Mouse (Mus musculus) neural tube, embryonic 14.5 days (tissue): ENCODE results near the gene Rara. TPM values are rescaled to one million over a fixed set of nuclear protein-coding genes. Genes with fewer than 3 reads are reported as not detected.

ENCODE experiments used
- ATAC-seq: fragments of 200-750 bp; cut with Nextera tagmentation; 2 replicates; pipeline ENCODE4 v1.8.0; 2017; ENCODE audit warnings: low read depth, mild to moderate bottlenecking, moderate TSS enrichment, moderate library complexity
- H3K27ac ChIP-seq: fragments of 300-500 bp; sonication (generic); 2 replicates; pipeline ENCODE4 v1.5.1; 2014; ENCODE audit warnings: low read depth, mild to moderate bottlenecking, control low read depth, low read length, moderate library complexity, mixed read lengths
- H3K27me3 ChIP-seq: fragments of 300-500 bp; sonication (generic); 2 replicates; pipeline ENCODE4 v1.6.1; 2014; ENCODE audit warnings: low read length; ENCODE audit not compliant: control insufficient read depth, insufficient read depth
- H3K36me3 ChIP-seq: fragments of 300-500 bp; sonication (generic); 2 replicates; pipeline ENCODE4 v1.6.1; 2014; ENCODE audit warnings: low read length, mixed read lengths; ENCODE audit not compliant: control insufficient read depth, insufficient read depth
- H3K4me1 ChIP-seq: fragments of 300-500 bp; sonication (generic); 2 replicates; pipeline ENCODE4 v1.6.1; 2014; ENCODE audit warnings: low read length; ENCODE audit not compliant: control insufficient read depth, insufficient read depth
- H3K4me2 ChIP-seq: fragments of 300-500 bp; sonication (generic); 2 replicates; pipeline ENCODE4 v1.6.1; 2014; ENCODE audit warnings: mild to moderate bottlenecking, low read depth, low read length, control low read depth
- H3K4me3 ChIP-seq: fragments of 300-500 bp; sonication (generic); 2 replicates; pipeline ENCODE4 v1.5.1; 2014; ENCODE audit warnings: low read depth, low read length, control low read depth, mixed read lengths
- H3K9ac ChIP-seq: fragments of 300-500 bp; sonication (generic); replicated peaks from 2 replicates; pipeline ENCODE4 v1.6.1; 2014; ENCODE audit warnings: low read depth, mild to moderate bottlenecking, control low read depth, low read length, mixed read lengths
- H3K9me3 ChIP-seq: fragments of 300-500 bp; sonication (generic); 2 replicates; pipeline ENCODE4 v1.6.1; 2016; ENCODE audit warnings: low read length; ENCODE audit not compliant: control insufficient read depth
- WGBS: fragments of 180-500 bp; shearing (Covaris S2); extraction: QIAGEN DNeasy Blood & Tissue Kit; methylation state at CpG from one replicate; pipeline ENCODE4 v1.1.7; 2014; 5-methylcytosine and 5-hydroxymethylcytosine counted together
- polyA plus RNA-seq: library from polyadenylated mRNA; unstranded; fragments of >200 nt; fragmentation: Nextera tagmentation; extraction: Ambion mirVana; gene quantifications from 2 replicates; pipeline ENCODE4 v1.2.1, GENCODE M21; 2014

The Rara gene
- polyA plus RNA-seq, 1 experiment from 2014 or later = 22.3 TPM

GRCm38 (mm10) chr11:98945605-98945977 is 18.0 kb downstream of the Rara start:
- Histone ChIP-seq H3K4me2 (no peak overlapping the region), H3K9me3 (no peaks in the 10 kb centered on the region), H3K9ac (0 out of 2 replicates have a peak overlapping the region, but pooled peaks have one; percentile 11), H3K4me3 (no peak overlapping the region), H3K36me3 (no peaks in the 10 kb centered on the region), H3K27me3 (no peaks in the 10 kb centered on the region), H3K4me1 (peaks cover 40% of the 10 kb centered on the region), H3K27ac (no peak overlapping the region)
- no peak for ATAC-seq
- 55% methylated on average over 3 of the region's 3 CpGs for WGBS

- H3K4me3 ChIP-seq = no peak overlapping the region
- no peak overlapping the region for H3K27ac ChIP-seq
- 79% methylated on average over 18 of the region's 18 CpGs for WGBS
- ATAC-seq = no peak
- H3K9me3 ChIP-seq = no peaks in the 10 kb centered on the region
- no peaks in the 10 kb centered on the region for H3K27me3 ChIP-seq
- H3K4me1 ChIP-seq = peaks cover 32% of the 10 kb centered on the region
- H3K36me3 ChIP-seq = no peaks in the 10 kb centered on the region
- H3K4me2 ChIP-seq = no peak overlapping the region
- H3K9ac ChIP-seq = no peak overlapping the region
These were observed 20.5 kb downstream of the Rara start for GRCm38 (mm10) chr11:98947969-98948569.

DNA sequence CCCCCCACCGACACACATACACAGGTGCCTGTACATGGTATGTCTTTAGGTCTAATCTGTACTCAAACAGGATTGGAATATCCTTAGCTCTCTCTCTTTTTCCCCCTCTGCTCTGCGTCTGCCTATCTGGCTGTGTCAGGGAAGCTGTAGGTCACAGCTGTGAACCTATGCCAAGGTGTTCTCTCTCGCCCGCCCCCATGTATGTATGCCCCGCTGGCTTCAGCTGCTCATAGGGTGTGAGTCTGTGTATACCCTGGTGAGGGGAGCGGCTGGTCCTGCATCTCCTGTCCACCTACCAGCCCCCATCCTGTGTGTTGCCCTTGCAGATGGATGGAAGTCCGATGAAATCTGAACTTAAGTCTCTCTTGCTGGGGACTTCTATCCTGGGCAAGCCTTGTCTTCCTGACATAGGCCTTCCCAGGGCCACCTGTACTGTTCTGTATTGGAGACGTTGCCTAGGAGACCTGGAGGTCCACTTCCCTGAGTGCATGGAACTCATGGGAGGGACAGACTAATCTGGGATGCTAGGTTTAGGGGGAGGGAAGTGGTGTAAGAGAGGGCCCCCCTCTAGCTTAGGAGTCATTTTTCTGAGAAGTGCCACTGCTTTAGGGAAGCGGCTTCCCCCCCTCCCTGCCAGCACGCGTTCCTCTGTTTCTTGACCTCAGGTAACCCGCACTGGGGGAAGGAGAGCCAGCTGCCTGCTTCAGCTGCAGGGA is 21.8 kb downstream of the Rara start:
- Histone ChIP-seq H3K27ac (no peak overlapping the region), H3K9me3 (no peaks in the 10 kb centered on the region), H3K4me3 (no peak overlapping the region), H3K4me2 (no peak overlapping the region), H3K4me1 (peaks cover 31% of the 10 kb centered on the region), H3K9ac (no peak overlapping the region), H3K36me3 (no peaks in the 10 kb centered on the region), H3K27me3 (no peaks in the 10 kb centered on the region)
- WGBS = 82% methylated on average over 12 of the region's 12 CpGs
- ATAC-seq = no peak

- no peaks in the 10 kb centered on the region for H3K36me3 ChIP-seq
- no peaks in the 10 kb centered on the region for H3K27me3 ChIP-seq
- H3K4me3 ChIP-seq = no peak overlapping the region
- ATAC-seq = no peak
- peaks cover 31% of the 10 kb centered on the region for H3K4me1 ChIP-seq
- H3K9me3 ChIP-seq = no peaks in the 10 kb centered on the region
- no peak overlapping the region for H3K27ac ChIP-seq
- WGBS = 87% methylated on average over 7 of the region's 7 CpGs
- no peak overlapping the region for H3K4me2 ChIP-seq
- no peak overlapping the region for H3K9ac ChIP-seq
These were observed 22.4 kb downstream of the Rara start for GRCm38 (mm10) chr11:98949958-98950460.

DNA sequence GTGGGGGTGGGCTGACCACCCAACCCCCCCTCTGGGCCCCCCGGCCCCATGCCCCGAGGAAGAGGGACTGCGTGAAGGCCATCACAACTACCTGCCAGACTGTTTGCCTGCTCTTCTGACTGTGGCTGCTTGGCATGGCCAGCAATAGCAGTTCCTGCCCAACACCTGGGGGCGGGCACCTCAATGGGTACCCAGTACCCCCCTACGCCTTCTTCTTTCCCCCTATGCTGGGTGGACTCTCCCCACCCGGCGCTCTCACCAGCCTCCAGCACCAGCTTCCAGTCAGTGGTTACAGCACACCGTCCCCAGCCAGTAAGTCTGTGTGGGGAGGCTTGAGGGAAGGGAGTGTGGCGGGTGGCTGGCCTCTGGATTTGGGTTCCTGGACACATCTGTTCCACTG is 22.9 kb downstream of the Rara start:
- WGBS = 89% methylated on average over 8 of the region's 9 CpGs
- Histone ChIP-seq H3K9me3 (no peaks in the 10 kb centered on the region), H3K4me1 (peaks cover 33% of the 10 kb centered on the region), H3K9ac (no peak overlapping the region), H3K4me2 (no peak overlapping the region), H3K27me3 (no peaks in the 10 kb centered on the region), H3K27ac (peak overlapping the region; percentile 66; the same call in 1 of the 2 replicates), H3K4me3 (no peak overlapping the region), H3K36me3 (no peaks in the 10 kb centered on the region)
- ATAC-seq = no peak

GRCm38 (mm10) chr11:98951026-98951906 is 23.6 kb downstream of the Rara start:
- Histone ChIP-seq H3K4me1 (peaks cover 37% of the 10 kb centered on the region), H3K27me3 (no peaks in the 10 kb centered on the region), H3K27ac (peak overlapping the region; percentile 66), H3K4me2 (no peak overlapping the region), H3K9me3 (no peaks in the 10 kb centered on the region), H3K9ac (no peak overlapping the region), H3K4me3 (no peak overlapping the region), H3K36me3 (no peaks in the 10 kb centered on the region)
- WGBS = 49% methylated on average over 16 of the region's 16 CpGs
- peak; percentile 25; the same call in 1 of the 2 replicates for ATAC-seq

GRCm38 (mm10) chr11:98952111-98952510 is 24.5 kb downstream of the Rara start:
- H3K9ac ChIP-seq = no peak overlapping the region
- H3K36me3 ChIP-seq = no peaks in the 10 kb centered on the region
- H3K4me1 ChIP-seq = peaks cover 37% of the 10 kb centered on the region
- H3K4me2 ChIP-seq = no peak overlapping the region
- 90% methylated on average over 1 of the region's 1 CpGs for WGBS
- H3K9me3 ChIP-seq = no peaks in the 10 kb centered on the region
- H3K4me3 ChIP-seq = no peak overlapping the region
- H3K27me3 ChIP-seq = no peaks in the 10 kb centered on the region
- ATAC-seq = no peak
- no peak overlapping the region for H3K27ac ChIP-seq

GRCm38 (mm10) chr11:98952736-98953135 is 25.1 kb downstream of the Rara start:
- Histone ChIP-seq H3K4me3 (no peak overlapping the region), H3K4me1 (peaks cover 34% of the 10 kb centered on the region), H3K36me3 (no peaks in the 10 kb centered on the region), H3K27me3 (no peaks in the 10 kb centered on the region), H3K9ac (no peak overlapping the region), H3K4me2 (no peak overlapping the region), H3K9me3 (no peaks in the 10 kb centered on the region), H3K27ac (no peak overlapping the region)
- WGBS = 76% methylated on average over 2 of the region's 2 CpGs
- ATAC-seq = no peak
